Mouse (Mus musculus) inflammation-experienced regulatory T-cells, adult 6 months (primary cell): ENCODE results near the gene Ldhal6b. TPM values are rescaled to one million over a fixed set of nuclear protein-coding genes. Genes with fewer than 3 reads are reported as not detected.

Experiments
- ATAC-seq: one replicate; pipeline ENCODE4 v1.8.0; 2017
- polyA plus RNA-seq, 3 experiments: library from polyadenylated mRNA; unstranded; fragments of 100-300 nt; shearing (Covaris generic); gene quantifications; one replicate each; pipeline ENCODE4 v1.2.1; 2017

The Ldhal6b gene
- polyA plus RNA-seq, 3 experiments from 2014 or later, result not detected

- ATAC-seq, result no peak
Observed at GRCm38 (mm10) chr17:5410336-5410735, 8.2 kb downstream of the Ldhal6b start.

- ATAC-seq, result peak; percentile 31
Observed at GRCm38 (mm10) chr17:5407030-5407429, 11.5 kb downstream of the Ldhal6b start.

GRCm38 (mm10) chr17:5406566-5406965 is 12.0 kb downstream of the Ldhal6b start:
- peak; percentile 36 for ATAC-seq

GRCm38 (mm10) chr17:5403885-5404284 is 14.7 kb downstream of the Ldhal6b start:
- no peak for ATAC-seq

GRCm38 (mm10) chr17:5402624-5403023 is 15.9 kb downstream of the Ldhal6b start:
- no peak for ATAC-seq

- ATAC-seq, result peak; percentile 55
Observed at GRCm38 (mm10) chr17:5402069-5402468, 16.5 kb downstream of the Ldhal6b start.

- ATAC-seq, result no peak
Observed at GRCm38 (mm10) chr17:5401288-5401687, 17.3 kb downstream of the Ldhal6b start.

- ATAC-seq, result no peak
Observed at GRCm38 (mm10) chr17:5400435-5401090, 18.0 kb downstream of the Ldhal6b start.

- peak; percentile 63 for ATAC-seq
Observed at GRCm38 (mm10) chr17:5397148-5398007, 21.2 kb downstream of the Ldhal6b start.

GRCm38 (mm10) chr17:5396213-5396612 is 22.4 kb downstream of the Ldhal6b start:
- ATAC-seq, result no peak

GRCm38 (mm10) chr17:5395454-5396205 is 22.9 kb downstream of the Ldhal6b start:
- no peak for ATAC-seq

GRCm38 (mm10) chr17:5390682-5391081 is 27.9 kb downstream of the Ldhal6b start:
- ATAC-seq, result no peak

GRCm38 (mm10) chr17:5388351-5388750 is 30.2 kb downstream of the Ldhal6b start:
- no peak for ATAC-seq

- no peak for ATAC-seq
Observed at GRCm38 (mm10) chr17:5386885-5387545, 31.6 kb downstream of the Ldhal6b start.

GRCm38 (mm10) chr17:5385694-5386093 is 32.9 kb downstream of the Ldhal6b start:
- no peak for ATAC-seq

- no peak for ATAC-seq
Observed at GRCm38 (mm10) chr17:5377930-5378310, 40.6 kb downstream of the Ldhal6b start.

- ATAC-seq, result no peak
Observed at GRCm38 (mm10) chr17:5377151-5377929, 41.2 kb downstream of the Ldhal6b start.

GRCm38 (mm10) chr17:5372951-5373350 is 45.6 kb downstream of the Ldhal6b start:
- ATAC-seq, result no peak

- no peak for ATAC-seq
Observed at GRCm38 (mm10) chr17:5371521-5371920, 47.0 kb downstream of the Ldhal6b start.

- ATAC-seq, result no peak
Observed at GRCm38 (mm10) chr17:5371032-5371431, 47.5 kb downstream of the Ldhal6b start.
